Mouse (Mus musculus): Measurements from ENCODE around the gene Pilrb2. TPM values are rescaled to one million over a fixed set of nuclear protein-coding genes. Genes with fewer than 3 reads are reported as not detected.

Gene Pilrb2
- polyA plus RNA-seq, 1 experiment, result 2.3 TPM

GRCm38 (mm10) chr5:137828694-137829093 is 42.9 kb downstream of the Pilrb2 start:
- no peaks in the 10 kb centered on the region for H3K36me3 ChIP-seq (ENCODE audit: control insufficient read depth, insufficient read depth, low read length)
- H3K27me3 ChIP-seq (replicated peaks; ENCODE audit: control insufficient read depth, insufficient read depth, low read length), result no peaks in the 10 kb centered on the region
- H3K4me1 ChIP-seq (ENCODE audit: control insufficient read depth, insufficient read depth, low read length), result no peaks in the 10 kb centered on the region
- TF ChIP-seq CTCF (conservative IDR thresholded peaks at IDR 0.05; ENCODE audit: insufficient read depth, insufficient read length, low read depth, low read length) (no peak), POLR2A (IDR thresholded peaks at IDR 0.05; ENCODE audit: low read depth, low read length) (no peak)
- H3K4me3 ChIP-seq (ENCODE audit: insufficient read depth, low read depth, low read length), result no peak overlapping the region
- WGBS, result 84% methylated on average over 6 of the region's 6 CpGs
- H3K27ac ChIP-seq (ENCODE audit: insufficient read depth, low read depth, low read length), result no peak overlapping the region
- DNase-seq, result peak; percentile 11

GRCm38 (mm10) chr5:137826421-137826820 is 45.2 kb downstream of the Pilrb2 start:
- no peak overlapping the region for H3K27ac ChIP-seq (ENCODE audit: insufficient read depth, low read depth, low read length)
- no peak for DNase-seq
- 54% methylated on average over 7 of the region's 7 CpGs for WGBS
- no peaks in the 10 kb centered on the region for H3K27me3 ChIP-seq (replicated peaks; ENCODE audit: control insufficient read depth, insufficient read depth, low read length)
- no peaks in the 10 kb centered on the region for H3K36me3 ChIP-seq (ENCODE audit: control insufficient read depth, insufficient read depth, low read length)
- TF ChIP-seq POLR2A (IDR thresholded peaks at IDR 0.05; ENCODE audit: low read depth, low read length), result no peak
- no peak for TF ChIP-seq CTCF (conservative IDR thresholded peaks at IDR 0.05; ENCODE audit: insufficient read depth, insufficient read length, low read depth, low read length)
- no peak overlapping the region for H3K4me3 ChIP-seq (ENCODE audit: insufficient read depth, low read depth, low read length)
- H3K4me1 ChIP-seq (ENCODE audit: control insufficient read depth, insufficient read depth, low read length), result no peaks in the 10 kb centered on the region

GRCm38 (mm10) chr5:137825971-137826370 is 45.6 kb downstream of the Pilrb2 start:
- Histone ChIP-seq H3K36me3 (ENCODE audit: control insufficient read depth, insufficient read depth, low read length) (no peaks in the 10 kb centered on the region), H3K27ac (ENCODE audit: insufficient read depth, low read depth, low read length) (no peak overlapping the region), H3K4me3 (ENCODE audit: insufficient read depth, low read depth, low read length) (no peak overlapping the region), H3K4me1 (ENCODE audit: control insufficient read depth, insufficient read depth, low read length) (no peaks in the 10 kb centered on the region), H3K27me3 (replicated peaks; ENCODE audit: control insufficient read depth, insufficient read depth, low read length) (no peaks in the 10 kb centered on the region)
- TF ChIP-seq CTCF (conservative IDR thresholded peaks at IDR 0.05; ENCODE audit: insufficient read depth, insufficient read length, low read depth, low read length), result no peak
- no peak for TF ChIP-seq POLR2A (IDR thresholded peaks at IDR 0.05; ENCODE audit: low read depth, low read length)
- 82% methylated on average over 2 of the region's 2 CpGs for WGBS
- DNase-seq, result no peak

GRCm38 (mm10) chr5:137825030-137825429 is 46.6 kb downstream of the Pilrb2 start:
- Histone ChIP-seq H3K4me3 (ENCODE audit: insufficient read depth, low read depth, low read length) (no peak overlapping the region), H3K36me3 (ENCODE audit: control insufficient read depth, insufficient read depth, low read length) (no peaks in the 10 kb centered on the region), H3K4me1 (ENCODE audit: control insufficient read depth, insufficient read depth, low read length) (no peaks in the 10 kb centered on the region), H3K27me3 (replicated peaks; ENCODE audit: control insufficient read depth, insufficient read depth, low read length) (no peaks in the 10 kb centered on the region), H3K27ac (ENCODE audit: insufficient read depth, low read depth, low read length) (no peak overlapping the region)
- no peak for DNase-seq
- 92% methylated on average over 3 of the region's 3 CpGs for WGBS
- TF ChIP-seq POLR2A (IDR thresholded peaks at IDR 0.05; ENCODE audit: low read depth, low read length) (no peak), CTCF (conservative IDR thresholded peaks at IDR 0.05; ENCODE audit: insufficient read depth, insufficient read length, low read depth, low read length) (no peak)

GRCm38 (mm10) chr5:137823455-137824045 is 48.1 kb downstream of the Pilrb2 start:
- Histone ChIP-seq H3K4me3 (ENCODE audit: insufficient read depth, low read depth, low read length) (no peak overlapping the region), H3K27me3 (replicated peaks; ENCODE audit: control insufficient read depth, insufficient read depth, low read length) (no peaks in the 10 kb centered on the region), H3K27ac (ENCODE audit: insufficient read depth, low read depth, low read length) (no peak overlapping the region), H3K4me1 (ENCODE audit: control insufficient read depth, insufficient read depth, low read length) (no peaks in the 10 kb centered on the region), H3K36me3 (ENCODE audit: control insufficient read depth, insufficient read depth, low read length) (no peaks in the 10 kb centered on the region)
- TF ChIP-seq POLR2A (IDR thresholded peaks at IDR 0.05; ENCODE audit: low read depth, low read length), result no peak
- TF ChIP-seq CTCF (conservative IDR thresholded peaks at IDR 0.05; ENCODE audit: insufficient read depth, insufficient read length, low read depth, low read length), result no peak
- no peak for DNase-seq
- WGBS, result 90% methylated on average over 6 of the region's 6 CpGs

- Histone ChIP-seq H3K4me1 (ENCODE audit: control insufficient read depth, insufficient read depth, low read length) (no peaks in the 10 kb centered on the region), H3K36me3 (ENCODE audit: control insufficient read depth, insufficient read depth, low read length) (no peaks in the 10 kb centered on the region), H3K27me3 (replicated peaks; ENCODE audit: control insufficient read depth, insufficient read depth, low read length) (no peaks in the 10 kb centered on the region), H3K4me3 (ENCODE audit: insufficient read depth, low read depth, low read length) (no peak overlapping the region), H3K27ac (ENCODE audit: insufficient read depth, low read depth, low read length) (no peak overlapping the region)
- WGBS, result 94% methylated on average over 1 of the region's 1 CpGs
- DNase-seq, result no peak
- TF ChIP-seq CTCF (conservative IDR thresholded peaks at IDR 0.05; ENCODE audit: insufficient read depth, insufficient read length, low read depth, low read length) (no peak), POLR2A (IDR thresholded peaks at IDR 0.05; ENCODE audit: low read depth, low read length) (no peak)
Measured at GRCm38 (mm10) chr5:137822602-137823001, 49.0 kb downstream of the Pilrb2 start.

- TF ChIP-seq POLR2A (IDR thresholded peaks at IDR 0.05; ENCODE audit: low read depth, low read length), result no peak
- no peak for TF ChIP-seq CTCF (conservative IDR thresholded peaks at IDR 0.05; ENCODE audit: insufficient read depth, insufficient read length, low read depth, low read length)
- Histone ChIP-seq H3K27me3 (replicated peaks; ENCODE audit: control insufficient read depth, insufficient read depth, low read length) (no peaks in the 10 kb centered on the region), H3K36me3 (ENCODE audit: control insufficient read depth, insufficient read depth, low read length) (no peaks in the 10 kb centered on the region), H3K4me1 (ENCODE audit: control insufficient read depth, insufficient read depth, low read length) (no peaks in the 10 kb centered on the region), H3K27ac (ENCODE audit: insufficient read depth, low read depth, low read length) (no peak overlapping the region), H3K4me3 (ENCODE audit: insufficient read depth, low read depth, low read length) (no peak overlapping the region)
- 84% methylated on average over 4 of the region's 4 CpGs for WGBS
- DNase-seq, result no peak
Measured at GRCm38 (mm10) chr5:137822126-137822525, 49.5 kb downstream of the Pilrb2 start.

Measured in kidney, adult 2 months (tissue).